Mouse (Mus musculus) bone marrow, adult 2 months (tissue): ENCODE data around the gene Lmo4. TPM values are rescaled to one million over a fixed set of nuclear protein-coding genes. Genes with fewer than 3 reads are reported as not detected.

Experiments
- H3K27ac ChIP-seq: fragments of 200-500 bp; 2 replicates; pipeline ENCODE4 v1.5.1; 2012; ENCODE audit warnings: low read depth, mild to moderate bottlenecking, control low read depth, inconsistent platforms, low read length; ENCODE audit not compliant: control insufficient read depth, poor library complexity, insufficient read depth
- H3K4me1 ChIP-seq: fragments of 200-500 bp; 2 replicates; pipeline ENCODE4 v1.6.1; 2011; ENCODE audit warnings: low read length; ENCODE audit not compliant: control insufficient read depth, insufficient read depth
- H3K4me3 ChIP-seq: fragments of 200-500 bp; replicated peaks from 2 replicates; pipeline ENCODE3; 2011; ENCODE audit warnings: mild to moderate bottlenecking, low read depth, low read length, control low read depth; ENCODE audit not compliant: control insufficient read depth
- CTCF ChIP-seq: fragments of 200-500 bp; IDR thresholded peaks from 2 replicates; pipeline ENCODE4 v1.5.1; 2011; ENCODE audit warnings: low read length, control low read depth; ENCODE audit not compliant: control insufficient read depth, insufficient read depth
- POLR2A ChIP-seq: fragments of 200-500 bp; IDR thresholded peaks from 2 replicates; pipeline ENCODE4 v1.6.1; 2011; ENCODE audit warnings: low read depth, mild to moderate bottlenecking, control low read depth, low read length, borderline replicate concordance; ENCODE audit not compliant: control insufficient read depth
- WGBS: fragments of 180-500 bp; shearing (Covaris S2); methylation state at CpG from one replicate; pipeline ENCODE4 v1.1.7; 2018; 5-methylcytosine and 5-hydroxymethylcytosine counted together
- polyA plus RNA-seq: library from polyadenylated mRNA; stranded (reverse); fragments of >200 nt; gene quantifications from 2 replicates; pipeline ENCODE4 v1.2.4, GENCODE M21; 2011; ENCODE audit warnings: low replicate concordance; ENCODE audit not compliant: missing spikeins, insufficient read depth, insufficient read length

Gene Lmo4
- polyA plus RNA-seq, 1 experiment = 73.1 TPM

DNA sequence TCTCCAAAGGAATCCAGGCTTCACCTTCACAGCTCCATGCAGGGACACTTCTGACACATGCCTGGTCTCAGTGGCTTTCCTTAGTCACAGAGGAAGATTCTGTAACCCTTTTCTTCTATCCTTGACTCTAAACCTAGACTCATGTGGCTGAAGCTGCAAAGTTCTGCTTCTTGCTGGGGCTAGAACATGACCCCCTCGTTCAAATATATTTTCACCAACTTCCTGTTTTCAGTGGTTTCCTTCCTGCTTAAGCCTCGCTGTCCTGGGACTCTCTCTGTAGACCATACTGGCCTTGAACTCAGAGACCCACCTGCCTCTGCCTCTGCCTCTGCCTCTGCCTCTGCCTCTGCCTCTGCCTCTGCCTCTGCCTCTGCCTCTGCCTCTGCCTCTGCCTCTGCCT lies 34.5 kb downstream of the Lmo4 start:
- no peak for TF ChIP-seq CTCF
- TF ChIP-seq POLR2A = no peak
- H3K4me3 ChIP-seq = no peak overlapping the region
- H3K27ac ChIP-seq = no peak overlapping the region
- WGBS = 6% methylated on average over 2 of the region's 2 CpGs
- H3K4me1 ChIP-seq = peaks cover 6% of the 10 kb centered on the region

DNA sequence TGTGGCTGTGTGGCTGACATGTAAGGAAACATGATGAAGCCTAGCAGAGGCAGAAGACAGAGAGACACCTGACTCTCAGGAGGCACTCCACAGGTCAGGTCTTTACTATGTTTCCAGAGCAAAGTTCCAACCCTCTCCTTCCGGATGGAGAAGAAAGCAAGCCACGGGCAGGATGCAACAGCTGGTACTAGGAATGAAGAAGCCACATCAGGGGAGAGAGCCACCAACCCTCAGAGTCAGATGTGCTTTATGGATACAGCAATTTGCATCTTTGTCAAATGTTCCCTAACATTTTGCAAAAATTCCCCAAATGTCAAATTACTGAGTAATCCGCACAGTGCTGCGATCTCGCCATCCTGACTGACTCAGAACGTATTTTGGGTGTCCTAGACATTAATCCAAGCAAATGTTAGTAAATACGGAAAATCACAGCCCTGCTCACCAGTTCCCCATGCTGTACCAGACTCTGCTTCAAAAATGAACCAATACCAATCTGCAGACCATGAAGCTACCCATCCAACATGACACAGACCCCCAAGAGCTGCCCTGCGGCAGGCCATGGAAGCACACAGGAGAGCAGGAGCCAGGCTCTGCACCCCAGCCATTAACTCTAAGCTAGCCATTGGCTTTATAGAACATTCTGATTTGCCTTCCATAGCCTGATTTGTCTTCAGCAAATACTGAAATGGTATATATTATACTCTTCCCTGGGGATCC lies 38.4 kb downstream of the Lmo4 start:
- Histone ChIP-seq H3K4me1 (peaks cover 2% of the 10 kb centered on the region; the same call in 1 of the 2 replicates), H3K27ac (no peak overlapping the region), H3K4me3 (no peak overlapping the region)
- no peak for TF ChIP-seq POLR2A
- no peak for TF ChIP-seq CTCF
- 88% methylated on average over 8 of the region's 8 CpGs for WGBS

DNA sequence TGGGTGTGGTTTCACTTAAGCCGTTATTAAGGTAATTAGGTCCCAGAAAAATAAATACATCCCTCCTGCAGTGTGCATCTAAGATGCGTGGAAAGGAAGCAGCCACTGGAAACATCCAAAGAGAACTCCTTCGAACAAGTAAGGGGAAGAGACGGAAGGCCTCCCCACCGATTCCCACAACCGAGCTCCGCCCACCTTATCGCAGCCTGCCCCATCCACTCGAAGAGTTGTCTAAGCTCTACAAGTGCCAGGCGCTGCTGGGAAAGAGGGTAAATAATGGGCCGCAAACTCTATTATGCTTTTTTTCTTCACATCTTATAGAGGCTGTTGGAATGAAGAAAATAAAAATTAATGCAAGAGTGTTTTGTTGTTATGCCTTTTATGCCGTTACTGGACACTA lies 39.6 kb downstream of the Lmo4 start:
- H3K27ac ChIP-seq = no peak overlapping the region
- no peak overlapping the region for H3K4me3 ChIP-seq
- WGBS = 90% methylated on average over 12 of the region's 12 CpGs
- H3K4me1 ChIP-seq = peaks cover 2% of the 10 kb centered on the region; the same call in 1 of the 2 replicates
- TF ChIP-seq POLR2A (no peak), CTCF (no peak)

DNA sequence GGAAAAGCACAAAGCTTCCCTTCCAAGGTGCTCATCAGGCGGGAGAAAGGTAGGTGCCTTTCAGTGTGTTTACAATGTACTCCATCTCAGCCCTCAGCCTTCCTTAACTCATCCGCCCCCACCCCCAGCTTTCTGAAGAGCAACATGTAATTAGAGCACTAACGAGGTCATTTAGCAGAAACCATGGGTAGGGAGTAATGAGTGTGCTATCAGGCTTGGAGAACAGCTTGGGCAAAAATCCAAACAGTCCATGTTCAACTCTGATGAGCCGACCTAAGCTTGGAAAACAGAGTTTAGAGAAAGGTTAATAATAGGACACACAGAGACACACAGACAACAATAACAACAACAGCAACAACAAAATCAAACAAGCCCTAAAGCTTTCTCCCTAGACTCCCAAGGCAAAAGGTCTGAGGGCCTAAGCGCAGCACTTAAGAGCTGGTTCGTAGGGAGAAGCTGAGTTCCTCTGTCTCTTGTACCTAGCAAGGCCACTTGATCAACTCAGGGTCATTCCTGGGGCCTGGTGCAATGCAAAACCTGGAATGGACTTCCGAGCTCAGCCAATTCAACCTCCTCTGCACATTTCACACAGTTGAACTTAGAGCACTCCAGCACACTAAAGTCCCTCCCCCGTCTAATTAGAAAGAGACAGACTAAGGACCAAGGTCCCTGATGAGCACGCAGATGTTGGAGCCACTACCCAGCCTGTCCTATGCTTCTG lies 40.2 kb downstream of the Lmo4 start:
- WGBS = 80% methylated on average over 9 of the region's 9 CpGs
- no peak overlapping the region for H3K4me3 ChIP-seq
- TF ChIP-seq CTCF (no peak), POLR2A (no peak)
- no peak overlapping the region for H3K27ac ChIP-seq
- no peaks in the 10 kb centered on the region for H3K4me1 ChIP-seq

DNA sequence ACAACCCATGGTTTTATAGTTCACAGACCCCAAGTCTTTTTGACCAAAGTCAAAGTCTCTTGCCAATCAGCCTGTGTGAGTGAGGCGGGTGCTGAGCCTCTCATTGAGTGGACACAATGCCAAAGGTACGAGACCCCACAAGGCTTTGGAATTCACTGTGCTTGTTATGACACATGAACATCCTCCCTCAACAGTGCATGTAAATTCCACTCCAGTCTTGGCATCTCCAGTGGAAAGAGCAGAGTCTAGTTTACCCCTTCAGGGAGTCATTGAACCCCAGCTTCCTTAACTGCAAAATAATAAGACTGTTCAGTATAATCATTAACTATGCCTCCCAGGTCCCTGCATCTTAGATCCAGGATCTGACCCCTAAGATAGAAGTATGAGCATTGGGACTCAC lies 41.3 kb downstream of the Lmo4 start:
- Histone ChIP-seq H3K27ac (no peak overlapping the region), H3K4me3 (no peak overlapping the region), H3K4me1 (no peaks in the 10 kb centered on the region)
- 87% methylated on average over 2 of the region's 2 CpGs for WGBS
- TF ChIP-seq CTCF (no peak), POLR2A (no peak)

DNA sequence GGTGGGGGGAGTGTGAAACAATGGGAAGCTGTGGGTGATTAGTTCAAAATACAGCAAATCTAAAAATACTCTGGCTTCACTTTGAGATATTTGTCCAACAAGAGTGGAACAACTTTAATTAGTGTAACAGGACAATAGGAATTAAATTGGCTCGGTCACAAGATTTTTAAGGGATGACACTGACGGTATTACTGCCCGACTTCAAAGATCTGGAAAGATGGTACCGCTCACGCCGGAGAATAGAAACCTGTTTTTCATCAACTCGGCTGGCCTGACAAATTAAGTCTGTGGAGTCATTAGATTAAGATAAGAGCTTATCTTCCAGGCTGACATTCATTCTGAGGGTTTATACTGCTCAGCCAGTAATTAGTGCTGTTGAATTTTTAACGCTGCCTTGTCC lies 42.9 kb downstream of the Lmo4 start:
- WGBS = 77% methylated on average over 8 of the region's 8 CpGs
- TF ChIP-seq POLR2A (no peak), CTCF (no peak)
- Histone ChIP-seq H3K4me1 (no peaks in the 10 kb centered on the region), H3K4me3 (no peak overlapping the region), H3K27ac (no peak overlapping the region)

DNA sequence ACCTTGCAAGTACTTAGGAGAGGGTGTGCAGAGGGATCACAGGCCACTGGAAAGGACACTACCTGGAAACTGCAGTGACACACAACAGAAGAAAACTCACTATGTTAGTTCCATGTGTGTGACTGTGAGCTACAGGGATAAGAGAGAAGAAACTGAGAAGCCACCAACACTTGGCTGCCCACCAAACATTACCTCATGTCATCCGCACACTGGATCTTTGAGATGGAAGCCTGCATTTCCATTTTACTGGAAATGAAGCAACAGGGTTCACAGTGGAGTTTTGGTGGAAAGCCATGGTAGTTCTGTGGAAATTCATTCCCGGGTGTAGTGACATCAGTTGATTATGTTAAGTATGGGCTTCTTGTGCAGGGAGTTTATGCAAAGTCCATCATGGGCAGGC lies 43.8 kb downstream of the Lmo4 start:
- H3K4me1 ChIP-seq = no peaks in the 10 kb centered on the region
- TF ChIP-seq CTCF = no peak
- TF ChIP-seq POLR2A = no peak
- no peak overlapping the region for H3K4me3 ChIP-seq
- WGBS = 58% methylated on average over 2 of the region's 2 CpGs
- H3K27ac ChIP-seq = no peak overlapping the region

DNA sequence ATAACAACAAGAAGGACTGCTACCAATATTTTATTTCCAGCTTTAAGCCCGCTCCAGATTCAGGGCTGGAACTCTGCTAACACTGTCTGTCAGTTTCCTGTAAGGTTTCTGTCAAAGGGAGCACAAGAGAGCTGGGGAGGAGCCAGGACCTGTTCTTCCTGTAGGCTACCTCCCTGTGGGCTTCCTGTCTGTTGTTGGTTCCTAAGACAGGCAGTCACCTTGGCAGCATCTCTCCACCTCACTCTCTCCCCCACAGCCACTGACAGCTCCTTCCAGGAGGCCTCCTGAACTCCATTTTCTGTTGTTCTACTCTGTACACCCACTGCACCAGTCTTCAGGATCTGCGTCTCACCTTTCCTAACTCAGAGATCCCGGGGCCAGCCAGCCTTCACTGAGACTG lies 49.3 kb downstream of the Lmo4 start:
- no peaks in the 10 kb centered on the region for H3K4me1 ChIP-seq
- H3K4me3 ChIP-seq = no peak overlapping the region
- TF ChIP-seq POLR2A = no peak
- TF ChIP-seq CTCF = no peak
- no peak overlapping the region for H3K27ac ChIP-seq
- WGBS = 61% methylated on average over 3 of the region's 3 CpGs
